Mouse (Mus musculus) ES-Bruce4 (cell line): Measurements from ENCODE around the gene Sec1.

ENCODE experiments used
- CTCF ChIP-seq: IDR thresholded peaks from one replicate; pipeline ENCODE4 v1.8.1; 2011; ENCODE audit warnings: low read depth, low read length
- POLR2A ChIP-seq: IDR thresholded peaks from one replicate; pipeline ENCODE4 v1.8.1; 2011; ENCODE audit warnings: low read length; ENCODE audit not compliant: insufficient read depth

- TF ChIP-seq CTCF (no peak), POLR2A (no peak)
Observed at GRCm38 (mm10) chr7:45725151-45725550, 30.9 kb upstream of the Sec1 start.
